Mouse (Mus musculus): Measurements from ENCODE around the gene Syngap1.
"Not testable (repeated sequence)": the region's sequence is repeated elsewhere in the genome, so short reads cannot be mapped to it uniquely, and the experiment has no call there.

Gene Syngap1

GRCm38 (mm10) chr17:26956895-26957294 is 15.8 kb downstream of the Syngap1 start:
- DNase-seq, result no peak

GRCm38 (mm10) chr17:26957872-26958271 is 16.8 kb downstream of the Syngap1 start:
- no peak for DNase-seq

GRCm38 (mm10) chr17:26958880-26959279 is 17.8 kb downstream of the Syngap1 start:
- DNase-seq, result no peak

GRCm38 (mm10) chr17:26959815-26960214 is 18.8 kb downstream of the Syngap1 start:
- DNase-seq, result no peak

- DNase-seq, result no peak
Measured at GRCm38 (mm10) chr17:26961572-26962240, 20.7 kb downstream of the Syngap1 start.

GRCm38 (mm10) chr17:26966993-26967392 is 25.9 kb downstream of the Syngap1 start:
- no peak for DNase-seq

GRCm38 (mm10) chr17:26967477-26967876 is 26.4 kb downstream of the Syngap1 start:
- DNase-seq, result no peak

- DNase-seq, result no peak
Measured at GRCm38 (mm10) chr17:26968200-26968611, 27.2 kb downstream of the Syngap1 start.

GRCm38 (mm10) chr17:26969257-26969656 is 28.2 kb downstream of the Syngap1 start:
- DNase-seq, result no peak

GRCm38 (mm10) chr17:26970221-26970620 is 29.2 kb downstream of the Syngap1 start:
- DNase-seq, result no peak

- no peak for DNase-seq
Measured at GRCm38 (mm10) chr17:26971247-26971905, 30.3 kb downstream of the Syngap1 start.

GRCm38 (mm10) chr17:26972107-26972506 is 31.1 kb downstream of the Syngap1 start:
- DNase-seq, result no peak

GRCm38 (mm10) chr17:26972703-26973574 is 31.9 kb downstream of the Syngap1 start, which contains the start of gene Zbtb9:
Zbtb9 (plus strand) TSS chr17:26973167.
- DNase-seq, result peak; percentile 97

GRCm38 (mm10) chr17:26974547-26974946 is 33.5 kb downstream of the Syngap1 start:
- DNase-seq, result no peak

GRCm38 (mm10) chr17:26975415-26975814 is 34.4 kb downstream of the Syngap1 start:
- DNase-seq, result no peak

GRCm38 (mm10) chr17:26977354-26977753 is 36.3 kb downstream of the Syngap1 start:
- not testable (repeated sequence) for DNase-seq

- DNase-seq, result no peak
Measured at GRCm38 (mm10) chr17:26979426-26979825, 38.4 kb downstream of the Syngap1 start.

- DNase-seq, result no peak
Measured at GRCm38 (mm10) chr17:26981050-26981449, 40.0 kb downstream of the Syngap1 start.

- DNase-seq, result no peak
Measured at GRCm38 (mm10) chr17:26983382-26983781, 42.3 kb downstream of the Syngap1 start.

GRCm38 (mm10) chr17:26985503-26986179 is 44.6 kb downstream of the Syngap1 start:
- DNase-seq, result no peak

GRCm38 (mm10) chr17:26990521-26990920 is 49.5 kb downstream of the Syngap1 start:
- DNase-seq, result no peak

- DNase-seq, result peak; percentile 68 to 80
Measured at GRCm38 (mm10) chr17:26994410-26994809, 53.4 kb downstream of the Syngap1 start.

GRCm38 (mm10) chr17:26995006-26995405 is 54.0 kb downstream of the Syngap1 start:
- DNase-seq, result no peak
